23 mouse cellular contexts compared by ENCODE assay signal in genomic region chr3:106462493-106462892, GRCm38 (mm10). TPM values are rescaled to one million over a fixed set of nuclear protein-coding genes. Genes with fewer than 3 reads are reported as not detected.
"Had no signal": no experiment of that assay in that cellular context is flagged by ENCODE, and none has a peak within 500 bp of the region (broad histone marks: within the 10 kb centered on the region; RNA-seq: fewer than 3 reads in every experiment).

No protein-coding gene starts in this region.

- ATAC-seq: liver, embryonic 12.5 days; midbrain, embryonic 15.5 days had no signal

- H3K9ac ChIP-seq: limb, embryonic 15.5 days; liver, embryonic 12.5 days; lung, embryonic 14.5 days; midbrain, embryonic 15.5 days; neural tube, embryonic 12.5 days had no signal

- H3K4me1 ChIP-seq: limb, embryonic 15.5 days; liver, embryonic 12.5 days; midbrain, embryonic 15.5 days; neural tube, embryonic 12.5 days had no signal

- H3K36me3 ChIP-seq: limb, embryonic 15.5 days; liver, embryonic 12.5 days; midbrain, embryonic 15.5 days; neural tube, embryonic 12.5 days had no signal

- H3K4me2 ChIP-seq: limb, embryonic 15.5 days; liver, embryonic 12.5 days; lung, embryonic 14.5 days; midbrain, embryonic 11.5 days; midbrain, embryonic 15.5 days; neural tube, embryonic 12.5 days had no signal

- H3K27me3 ChIP-seq: limb, embryonic 15.5 days; liver, embryonic 12.5 days; megakaryocyte, embryonic 14.5 days; midbrain, embryonic 15.5 days; neural tube, embryonic 12.5 days had no signal

- DNase-seq: kidney, adult 8-10 months; kidney, postnatal 36 days; layer of hippocampus, adult 9-11 months; layer of hippocampus, postnatal 36 days; lung, embryonic 14.5 days; lung, postnatal 10 days; lung, postnatal 4 days; right cerebral cortex, postnatal 4 days had no signal

- H3K27ac ChIP-seq: kidney, postnatal 0 days; limb, embryonic 15.5 days; liver, embryonic 12.5 days; midbrain, embryonic 15.5 days; neural tube, embryonic 12.5 days; stomach, postnatal 0 days had no signal

- H3K9me3 ChIP-seq: limb, embryonic 15.5 days; liver, embryonic 12.5 days; megakaryocyte, embryonic 14.5 days; midbrain, embryonic 15.5 days; neural tube, embryonic 12.5 days had no signal

- H3K4me3 ChIP-seq: limb, embryonic 15.5 days; liver, embryonic 12.5 days; midbrain, embryonic 15.5 days; neural tube, embryonic 12.5 days had no signal

RNA-seq across cellular contexts. Expression of gene Chil6, which starts 56.5 kb away (rescaled TPM):
- total RNA-seq: layer of hippocampus, adult 18-20 months; layer of hippocampus, postnatal 36 days; left cerebral cortex, adult 8-10 months; left cerebral cortex, postnatal 25 days; monocyte, adult 5-6 weeks; neutrophil, adult 5-6 weeks had no signal
- polyA plus RNA-seq: kidney, postnatal 0 days; limb, embryonic 11.5 days; limb, embryonic 15.5 days; liver, embryonic 12.5 days; liver, embryonic 16.5 days; lung, embryonic 14.5 days; midbrain, embryonic 11.5 days; midbrain, embryonic 15.5 days; neural tube, embryonic 12.5 days had no signal
